Mouse (Mus musculus) telencephalon, adult 2 months (tissue): ENCODE measurements around the gene Ric3.

ENCODE experiments used
- DNase-seq: peaks from one replicate; pipeline ENCODE4 v3.0.0-alpha.2; 2011; ENCODE audit warnings: low read depth, low spot score

Ric3 gene

DNA sequence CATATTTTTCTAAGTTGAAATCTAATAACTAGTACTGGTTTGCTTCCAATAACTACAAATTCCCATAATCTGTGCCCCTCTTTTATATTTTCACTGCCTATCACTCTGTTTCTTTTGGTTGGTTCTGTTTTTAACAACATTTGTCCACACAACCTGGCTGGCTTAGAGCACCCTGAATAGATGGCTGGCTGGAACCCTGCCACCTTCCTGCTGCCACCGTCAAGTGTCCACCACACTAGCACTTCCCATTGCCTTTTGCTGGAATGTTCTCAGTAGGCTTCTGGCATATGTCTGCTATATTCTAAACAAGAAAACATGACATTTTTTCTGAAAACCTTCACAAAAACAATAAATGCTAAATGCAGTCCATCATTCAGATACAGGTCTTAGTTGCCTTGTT lies 32.3 kb downstream of the Ric3 start:
- no peak for DNase-seq

DNA sequence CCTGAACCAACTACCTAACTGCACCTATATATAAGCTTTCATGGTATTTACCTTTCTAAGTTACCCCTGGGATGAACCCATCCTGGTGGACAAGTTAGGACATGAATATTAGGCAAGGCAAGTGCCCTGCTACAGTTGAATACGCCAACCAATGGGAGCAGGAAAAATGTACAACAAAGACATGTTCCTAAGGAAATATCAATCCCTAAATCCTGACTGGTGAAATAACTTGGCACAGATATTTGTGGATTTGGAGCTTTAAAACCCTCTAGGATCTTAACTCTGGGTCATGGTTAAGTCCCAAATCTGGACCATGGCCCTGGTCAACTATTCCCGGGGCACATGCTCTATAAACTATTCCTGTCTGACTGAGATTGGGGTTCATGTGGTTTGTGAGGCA lies 37.3 kb downstream of the Ric3 start:
- DNase-seq = no peak

DNA sequence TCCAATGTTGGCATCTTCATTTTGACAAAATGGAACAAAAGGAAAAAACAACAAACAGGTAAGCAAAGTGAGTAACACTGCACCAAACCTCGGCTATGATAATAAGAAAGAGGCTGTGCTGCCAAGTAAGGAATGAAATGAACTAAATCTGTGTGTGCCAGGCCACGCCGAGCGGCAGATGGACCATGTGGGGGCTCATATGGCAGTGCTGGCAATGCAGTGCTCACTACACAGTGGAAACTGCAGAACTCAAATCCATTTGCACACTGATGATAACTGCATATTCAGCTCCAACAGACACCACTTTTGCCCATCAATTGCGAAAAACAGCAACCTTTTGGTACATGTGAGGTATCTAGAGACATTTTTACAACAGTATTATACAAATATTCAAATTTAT lies 43.7 kb downstream of the Ric3 start:
- DNase-seq = peak; percentile 72

DNA sequence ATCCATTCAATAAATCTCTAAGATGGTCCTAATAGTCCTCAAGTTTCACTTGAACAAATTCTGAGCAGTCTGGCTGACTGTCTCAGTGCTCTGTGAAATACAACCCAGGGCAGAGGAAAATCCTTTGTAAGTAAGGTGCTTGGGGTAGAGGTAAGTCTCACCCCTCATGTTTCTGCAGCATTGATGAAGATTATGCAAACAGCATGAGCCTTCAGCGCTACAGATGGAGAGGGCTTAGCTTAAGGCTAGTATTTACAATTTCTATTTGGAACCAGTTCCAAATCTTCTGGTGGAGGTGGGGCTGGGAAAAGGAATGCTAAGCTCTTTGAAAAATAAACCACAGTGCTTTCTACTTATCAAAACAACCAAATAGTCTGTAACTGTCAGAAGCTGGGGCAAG lies 44.1 kb downstream of the Ric3 start:
- DNase-seq = no peak

DNA sequence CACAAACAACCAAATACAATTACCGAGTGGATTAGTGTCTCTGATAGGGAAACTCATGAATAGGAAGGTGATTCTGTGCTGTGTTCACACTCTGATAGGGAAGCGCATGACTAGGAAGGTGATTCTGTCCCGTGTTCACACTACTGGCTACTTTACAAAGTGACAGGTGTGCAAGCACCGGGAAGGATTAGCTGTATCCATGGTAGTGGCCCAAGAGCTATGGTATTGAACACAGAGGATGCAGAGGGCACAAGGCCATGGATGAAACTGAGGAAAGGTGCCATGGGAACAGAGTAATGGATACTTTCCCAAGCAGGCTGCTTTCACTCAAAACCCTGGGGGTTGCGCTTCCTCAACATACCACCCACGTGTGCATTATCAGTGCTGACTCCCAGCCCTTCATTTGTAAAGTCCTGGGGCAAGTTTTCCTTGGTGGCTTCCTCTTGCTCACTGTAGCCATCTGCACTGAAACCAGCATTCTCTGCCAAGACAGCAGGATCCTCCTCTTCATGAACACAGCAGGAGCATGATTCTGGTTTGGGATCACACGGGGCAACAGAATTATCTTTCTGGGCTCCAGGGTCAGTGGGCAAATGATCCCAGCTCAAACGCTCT lies 44.9 kb downstream of the Ric3 start:
- no peak for DNase-seq

DNA sequence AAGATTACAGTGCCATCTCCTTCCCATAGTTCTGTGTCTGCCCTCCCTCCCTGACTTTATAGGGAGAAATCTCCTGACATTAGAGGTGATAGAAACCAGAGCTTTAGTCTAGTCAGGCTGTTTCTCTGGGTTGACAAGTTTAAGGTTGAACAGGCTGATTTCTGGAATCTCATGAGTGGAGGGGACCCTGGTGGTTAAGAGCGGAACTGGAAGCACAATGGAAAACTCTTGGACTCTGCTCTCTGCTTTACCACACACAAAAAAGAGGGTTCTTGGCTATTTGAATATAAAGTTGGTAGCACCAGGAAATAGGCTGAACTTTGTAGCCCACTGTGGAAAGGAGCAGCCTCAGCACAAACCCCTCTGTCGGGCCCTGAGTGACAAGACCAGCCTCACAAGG lies 51.1 kb downstream of the Ric3 start:
- DNase-seq = no peak

DNA sequence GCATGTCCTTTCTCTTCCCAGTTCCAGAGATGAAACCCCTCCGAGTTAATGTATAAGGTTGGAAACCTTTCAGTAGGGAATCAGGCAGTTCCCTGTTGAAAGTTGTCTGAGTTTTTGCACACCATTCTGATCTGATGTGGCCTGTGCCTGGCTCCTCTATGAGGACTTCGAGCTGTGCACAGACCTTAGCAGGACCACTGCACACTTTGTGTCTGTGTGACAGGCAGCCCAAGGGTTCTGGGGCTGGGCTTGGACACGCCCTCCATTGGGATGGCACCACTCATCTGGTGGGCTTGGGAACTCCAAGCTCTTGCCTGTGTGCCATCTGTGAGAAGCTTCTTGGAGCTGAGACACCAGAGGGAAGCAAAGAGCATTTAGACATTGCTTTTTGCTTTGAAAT lies 51.8 kb downstream of the Ric3 start:
- DNase-seq = no peak

DNA sequence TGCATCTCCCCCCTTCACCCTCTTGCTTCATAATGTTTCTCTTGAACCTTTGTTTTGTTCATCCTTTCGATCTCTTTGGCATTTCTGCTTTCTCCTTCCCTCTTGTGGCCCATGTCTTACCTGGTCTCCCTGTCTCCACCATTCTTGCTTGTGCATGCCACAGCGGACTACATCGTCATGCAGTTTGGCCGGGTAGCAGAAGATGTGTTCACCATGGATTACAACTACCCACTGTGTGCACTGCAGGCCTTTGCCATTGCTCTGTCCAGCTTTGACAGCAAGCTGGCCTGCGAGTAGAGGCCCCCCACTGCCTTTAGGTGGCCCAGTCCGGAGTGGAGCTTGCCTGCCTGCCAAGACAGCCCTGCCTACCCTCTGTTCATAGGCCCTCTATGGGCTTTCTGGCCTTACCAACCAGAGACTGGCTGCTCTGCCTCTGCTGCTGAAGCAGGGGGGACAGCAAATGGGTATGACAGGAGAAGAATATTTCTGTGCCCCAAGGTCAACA lies 53.1 kb downstream of the Ric3 start:
- no peak for DNase-seq

DNA sequence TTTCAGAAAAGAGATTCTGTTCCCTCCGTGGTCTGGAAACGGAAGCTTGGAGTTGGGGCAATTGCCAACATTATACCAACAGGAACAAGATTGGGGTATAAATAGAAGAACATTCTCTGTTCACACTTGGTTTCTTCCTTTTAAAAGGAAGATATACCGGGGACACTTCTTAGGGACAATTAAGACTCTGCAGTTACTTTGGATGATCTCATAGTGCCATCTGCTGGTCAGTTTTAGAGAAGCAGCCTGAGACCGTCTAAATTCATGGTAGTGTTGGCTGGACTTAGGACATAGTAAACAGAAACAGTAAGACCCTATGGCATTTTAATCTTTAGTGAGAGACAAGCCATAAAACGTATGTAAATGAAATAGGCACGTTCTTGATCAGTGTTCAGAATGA lies 54.9 kb downstream of the Ric3 start:
- DNase-seq = peak; percentile 69

DNA sequence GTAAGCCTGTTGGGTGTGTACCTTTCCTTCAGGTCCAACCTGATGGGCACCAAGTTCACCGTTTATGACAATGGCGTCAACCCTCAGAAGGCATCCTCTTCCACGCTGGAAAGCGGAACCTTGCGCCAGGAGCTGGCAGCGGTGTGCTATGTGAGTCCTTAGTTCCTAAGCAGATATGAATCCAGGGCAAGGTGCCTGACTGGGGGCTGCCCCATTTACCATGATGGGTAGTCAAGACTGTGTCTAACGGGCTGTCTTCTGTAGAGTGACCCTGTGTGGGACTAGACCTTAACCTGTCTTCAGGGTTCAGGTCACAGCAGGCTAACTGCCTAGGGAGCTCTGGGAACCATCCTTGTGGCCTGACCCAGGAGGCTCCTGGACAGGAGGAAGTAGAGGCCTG lies 55.4 kb downstream of the Ric3 start:
- DNase-seq = no peak

DNA sequence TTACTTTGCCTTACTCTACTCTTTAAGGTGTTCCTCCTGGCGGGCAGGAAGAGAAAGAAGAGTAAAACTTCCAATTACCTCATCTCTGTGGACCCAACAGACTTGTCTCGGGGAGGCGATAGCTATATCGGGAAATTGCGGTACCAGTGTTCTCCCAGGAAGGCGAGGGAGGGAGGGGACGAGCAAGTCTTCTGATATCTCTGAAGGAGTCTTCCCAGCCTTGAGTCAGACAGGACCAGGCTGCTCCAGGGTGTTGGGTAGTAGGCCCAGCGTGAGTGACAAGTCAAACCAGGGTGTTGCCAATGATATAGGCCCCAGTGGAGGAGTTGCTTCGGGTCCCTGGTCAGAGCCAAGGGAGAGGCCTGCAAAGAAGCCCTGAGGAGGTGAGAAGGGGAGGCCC lies 56.2 kb downstream of the Ric3 start:
- DNase-seq = no peak

DNA sequence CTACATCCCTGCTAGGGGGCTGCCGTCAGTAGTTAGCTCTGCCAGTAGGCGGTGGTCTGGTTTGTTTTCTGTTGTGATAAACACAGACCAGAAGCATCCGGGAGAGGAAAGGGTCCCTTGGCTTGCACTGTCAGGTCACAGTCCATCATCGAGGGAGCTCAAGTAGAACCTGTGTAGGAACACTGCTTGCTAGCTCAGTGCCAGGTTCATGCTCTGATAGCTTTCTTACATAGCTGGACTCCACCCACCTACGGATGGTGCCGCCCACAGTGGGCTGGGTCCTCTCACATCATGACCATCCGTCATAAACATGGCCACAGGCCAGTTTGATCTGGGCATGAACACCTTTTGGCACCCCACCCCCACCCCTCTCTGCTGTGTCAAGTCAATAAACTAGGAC lies 57.4 kb downstream of the Ric3 start:
- DNase-seq = no peak

DNA sequence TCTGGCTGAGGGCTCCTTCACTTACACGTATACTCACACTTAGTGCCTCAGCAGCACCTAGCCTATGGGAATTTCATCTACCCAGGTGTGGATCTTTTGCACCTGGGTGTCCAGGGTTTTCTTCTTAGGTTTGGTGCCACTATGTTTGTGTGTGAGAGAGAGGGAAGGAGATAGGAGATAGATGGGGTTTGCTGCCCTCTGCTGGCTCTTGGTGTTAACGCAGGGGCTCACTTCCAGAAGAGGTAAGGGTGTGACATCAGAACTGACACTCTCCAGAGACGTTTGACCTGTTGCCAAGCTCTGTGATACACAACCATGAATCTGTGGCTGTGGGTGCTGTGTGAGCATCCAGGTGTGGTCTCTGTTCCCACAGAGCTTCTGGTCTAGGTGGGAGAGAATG lies 61.7 kb downstream of the Ric3 start:
- DNase-seq = no peak

DNA sequence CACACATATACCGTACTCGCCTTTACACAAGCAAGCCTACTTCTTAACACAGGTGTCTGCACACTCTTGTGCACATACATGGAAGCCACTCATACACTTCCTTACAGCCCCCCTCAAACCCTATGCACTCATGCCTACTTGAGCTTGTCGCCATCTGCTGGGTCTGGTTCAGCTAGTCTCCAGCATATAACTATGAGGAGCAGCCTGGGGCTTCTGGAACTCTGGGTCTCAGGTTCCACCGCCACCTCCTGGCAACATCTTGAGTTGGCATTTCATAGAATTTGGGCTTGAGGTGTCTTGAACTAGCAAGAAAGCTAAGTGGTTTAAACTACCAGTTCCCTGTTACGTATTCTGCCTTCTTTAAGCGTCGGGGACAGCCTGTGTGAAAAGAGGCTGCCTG lies 63.9 kb downstream of the Ric3 start:
- no peak for DNase-seq

DNA sequence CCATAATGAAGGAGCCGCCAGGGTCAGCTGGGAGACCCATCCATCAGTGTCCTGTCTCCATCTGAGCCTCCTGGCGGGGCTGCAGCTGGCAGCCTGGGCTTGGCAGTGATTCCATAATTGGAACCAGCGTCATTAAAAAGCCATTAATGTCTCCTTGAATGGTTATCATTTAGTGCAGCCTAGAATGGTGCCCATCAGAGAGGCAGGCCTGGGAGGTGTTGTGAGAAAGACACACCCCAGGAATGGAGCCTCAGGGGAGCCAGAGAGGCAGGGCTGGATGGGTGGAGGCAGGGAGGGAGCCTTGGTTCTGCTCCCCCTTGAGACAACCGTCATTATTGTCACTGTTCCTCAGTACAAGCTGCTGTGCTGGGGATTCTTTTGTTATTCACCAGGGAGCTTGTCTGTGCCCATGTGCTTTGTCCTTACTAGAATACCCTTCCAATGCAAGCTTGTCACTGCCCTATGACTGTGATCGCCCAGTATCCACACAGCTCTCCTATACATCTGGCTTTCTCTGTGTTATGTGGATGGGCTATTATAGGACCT lies 66.7 kb downstream of the Ric3 start:
- no peak for DNase-seq

DNA sequence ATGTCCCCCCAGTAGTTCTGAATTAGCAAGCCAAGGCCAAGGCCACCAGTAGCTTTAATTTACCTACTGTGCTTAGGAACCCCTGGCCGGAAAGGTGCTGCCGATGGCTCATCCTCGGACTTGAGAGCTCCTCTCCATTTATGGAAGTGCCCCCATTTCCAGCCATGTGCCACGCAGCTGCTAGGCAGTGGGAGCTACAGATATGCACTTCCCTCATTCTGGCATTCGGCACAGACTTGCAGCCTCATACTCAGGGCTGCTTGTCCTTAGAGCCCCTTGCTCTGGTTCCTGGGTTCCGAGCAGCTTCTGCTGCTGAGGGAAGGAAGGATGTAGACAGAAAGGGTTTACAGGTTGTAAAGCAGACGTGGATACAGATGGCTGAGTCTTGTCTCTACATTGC lies 68.3 kb downstream of the Ric3 start:
- no peak for DNase-seq

DNA sequence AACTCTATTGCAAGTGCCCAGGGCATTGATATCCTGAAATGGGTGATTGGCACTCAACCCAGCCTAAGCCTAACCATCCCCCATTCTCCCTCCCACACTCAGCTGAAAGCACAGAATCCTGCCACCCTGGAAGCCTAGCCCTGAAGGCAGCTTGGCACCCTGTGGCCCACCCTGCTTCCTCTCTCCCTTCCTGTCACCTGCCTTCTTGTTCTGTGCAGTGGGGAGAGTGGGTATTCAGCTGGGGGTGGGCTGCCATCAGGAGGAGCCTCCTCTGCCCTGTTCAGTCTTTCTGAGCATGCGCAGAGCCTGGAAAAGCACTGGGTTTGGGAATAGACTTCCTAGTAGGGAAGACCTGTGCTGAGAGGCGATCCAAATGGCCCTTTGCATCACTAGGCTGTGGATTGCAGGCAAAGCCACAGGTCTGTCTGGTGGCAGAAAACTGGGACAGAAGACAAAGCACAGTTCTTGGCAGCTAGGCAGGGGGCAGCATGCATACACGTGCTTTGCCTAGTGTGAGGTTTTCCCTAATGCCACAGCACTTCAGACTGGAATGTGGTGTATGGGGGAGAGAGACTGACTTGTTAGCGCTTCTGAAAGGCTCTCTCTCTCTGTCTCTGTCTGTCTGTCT lies 70.0 kb downstream of the Ric3 start:
- DNase-seq = peak; percentile 64

DNA sequence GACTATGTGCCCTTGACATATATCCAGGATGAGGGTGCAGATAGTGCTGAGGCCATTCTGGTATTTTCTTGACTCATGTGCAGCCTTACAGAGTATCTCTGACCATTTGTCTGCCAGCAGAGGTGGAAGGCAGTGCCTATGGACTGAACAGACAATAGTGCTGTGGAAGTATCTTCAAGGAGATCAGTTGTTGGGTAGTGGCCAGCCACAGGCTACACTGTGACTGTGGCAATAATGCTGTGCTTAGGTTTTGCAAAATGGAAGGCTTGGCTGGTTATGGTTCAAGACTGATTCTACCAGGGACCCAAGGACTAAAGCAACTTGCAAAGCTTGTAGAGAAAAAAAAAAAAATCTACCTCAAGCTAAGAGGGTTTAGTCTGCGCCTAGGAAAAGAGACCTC lies 70.6 kb downstream of the Ric3 start:
- no peak for DNase-seq

DNA sequence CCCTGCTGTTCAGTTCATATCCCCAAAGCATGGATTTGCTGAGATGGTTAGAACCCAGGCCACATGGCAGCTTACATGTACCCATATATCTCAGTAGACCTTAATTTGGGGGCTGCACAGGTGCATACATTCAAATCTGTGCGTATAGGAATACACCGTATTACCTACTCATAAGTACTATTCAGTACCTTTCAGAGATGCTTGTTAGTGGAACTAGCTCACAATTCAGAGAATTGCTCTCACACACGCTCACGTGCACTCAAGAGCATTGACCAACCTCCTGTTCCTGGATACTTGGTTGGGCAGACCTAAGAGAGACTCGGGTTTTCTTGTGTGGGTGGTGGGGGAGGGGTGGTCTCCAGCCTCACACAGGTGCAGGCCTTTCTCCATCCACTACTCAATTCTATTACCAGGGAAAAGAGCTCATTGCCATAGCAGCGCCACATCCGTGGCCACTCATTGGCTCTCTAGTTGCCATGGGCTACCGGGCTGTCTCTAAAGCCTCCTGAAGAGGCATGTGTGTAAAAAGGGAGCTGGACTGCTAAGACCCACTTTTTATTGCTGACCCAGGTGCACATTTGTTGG lies 71.4 kb downstream of the Ric3 start:
- peak; percentile 80 for DNase-seq

DNA sequence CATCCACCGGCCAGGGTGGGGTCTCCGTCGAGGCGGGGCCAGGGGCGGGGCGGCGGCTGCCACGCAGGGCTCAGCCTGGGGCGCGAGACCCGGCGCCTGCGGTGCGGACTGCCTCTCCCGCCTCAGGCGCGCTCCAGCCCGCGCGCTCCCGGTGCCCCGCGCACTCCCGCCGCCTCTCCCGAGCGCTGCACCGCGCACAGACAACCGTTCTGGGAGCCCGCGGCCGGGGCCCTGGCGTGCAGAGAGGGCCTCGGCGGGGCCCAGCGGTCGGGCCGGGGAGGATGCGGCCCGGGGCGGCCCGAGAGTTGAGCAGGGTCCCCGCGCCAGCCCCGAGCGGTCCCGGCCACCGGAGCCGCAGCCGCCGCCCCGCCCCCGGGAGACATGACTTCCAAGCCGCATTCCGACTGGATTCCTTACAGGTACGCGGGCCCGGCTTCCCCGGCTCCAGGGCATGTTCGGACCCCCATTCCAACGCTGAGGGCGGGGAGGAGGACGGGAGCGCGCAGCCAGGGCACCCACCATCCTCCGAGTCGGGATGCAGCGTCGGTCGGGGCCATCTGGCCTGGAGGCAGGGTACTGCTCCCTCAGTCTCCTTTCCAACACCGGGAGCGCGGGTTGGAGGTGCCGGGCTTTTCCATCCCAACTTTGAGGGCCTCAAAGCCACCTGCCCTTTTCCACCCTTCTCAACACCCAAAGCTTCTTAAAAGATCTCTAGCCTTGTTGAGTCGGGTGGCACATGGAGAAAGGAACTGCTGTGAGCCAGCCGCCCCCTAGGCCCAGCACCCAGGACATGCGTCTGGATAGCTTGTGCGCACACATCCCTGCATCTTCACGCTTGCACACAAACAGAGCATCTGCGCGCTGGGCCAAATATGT lies 72.2 kb downstream of the Ric3 start:
- DNase-seq = no peak

DNA sequence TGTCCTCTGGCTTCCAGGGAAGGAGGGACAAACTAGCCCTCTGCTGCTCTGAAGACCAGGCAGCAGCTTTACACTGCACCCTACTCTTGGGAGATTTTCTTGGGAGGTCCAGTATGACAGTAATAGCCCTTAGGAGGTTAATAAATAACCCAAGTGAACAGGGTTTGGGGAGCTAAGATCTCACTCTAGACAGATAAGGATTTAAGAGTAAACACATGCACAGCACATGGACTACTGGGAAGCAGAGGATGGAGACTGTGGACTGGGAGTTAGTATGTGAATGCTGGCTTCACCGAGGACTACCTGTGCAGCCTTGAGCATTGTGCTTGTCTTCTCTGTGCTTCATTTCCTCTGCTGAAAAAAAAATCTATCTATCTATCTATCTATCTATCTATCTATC lies 73.9 kb downstream of the Ric3 start:
- no peak for DNase-seq

DNA sequence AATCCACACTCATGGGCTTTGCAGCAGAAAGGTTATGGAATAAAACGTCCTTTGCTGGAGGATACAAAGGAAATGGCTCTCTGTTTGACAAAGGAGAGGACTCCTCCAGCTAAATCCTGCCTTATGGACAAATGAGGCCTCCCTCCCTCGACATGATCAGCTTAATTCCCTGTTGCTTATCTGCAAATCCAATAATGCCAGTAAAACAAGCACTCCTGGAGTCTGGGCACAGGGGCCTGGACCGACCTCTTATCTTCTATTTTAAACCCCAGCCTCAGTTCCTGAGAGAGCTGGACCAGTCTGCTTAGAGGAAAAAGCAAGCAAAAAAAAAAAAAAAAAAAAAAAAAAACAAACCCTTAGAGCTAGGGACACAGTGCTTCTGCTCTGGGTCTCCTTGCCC lies 79.5 kb downstream of the Ric3 start:
- DNase-seq = no peak
